Mouse (Mus musculus) liver, embryonic 12.5 days (tissue): ENCODE data around the gene Brd4. TPM values are rescaled to one million over a fixed set of nuclear protein-coding genes. Genes with fewer than 3 reads are reported as not detected.

Source experiments
- ATAC-seq: fragments of 200-750 bp; cut with Nextera tagmentation; 2 replicates; pipeline ENCODE4 v1.8.0; 2017; ENCODE audit warnings: moderate number of reproducible peaks, mild to moderate bottlenecking, moderate library complexity
- H3K27ac ChIP-seq: fragments of 300-500 bp; sonication (generic); 2 replicates; pipeline ENCODE4 v1.5.1; 2016; ENCODE audit warnings: mild to moderate bottlenecking
- H3K27me3 ChIP-seq: fragments of 300-500 bp; sonication (generic); replicated peaks from 2 replicates; pipeline ENCODE4 v1.6.1; 2016; ENCODE audit warnings: mild to moderate bottlenecking, moderate library complexity
- H3K36me3 ChIP-seq: fragments of 300-500 bp; sonication (generic); 2 replicates; pipeline ENCODE4 v1.6.1; 2016; ENCODE audit warnings: mild to moderate bottlenecking, moderate library complexity
- H3K4me1 ChIP-seq: fragments of 300-500 bp; sonication (generic); 2 replicates; pipeline ENCODE4 v1.6.1; 2016
- H3K4me2 ChIP-seq: fragments of 300-500 bp; sonication (generic); 2 replicates; pipeline ENCODE4 v1.6.1; 2016; ENCODE audit warnings: mild to moderate bottlenecking, moderate library complexity
- H3K4me3 ChIP-seq: fragments of 300-500 bp; sonication (generic); 2 replicates; pipeline ENCODE4 v1.5.1; 2016; ENCODE audit warnings: mild to moderate bottlenecking, moderate library complexity
- H3K9ac ChIP-seq: fragments of 300-500 bp; sonication (generic); 2 replicates; pipeline ENCODE4 v1.6.1; 2016; ENCODE audit warnings: mild to moderate bottlenecking, moderate library complexity
- H3K9me3 ChIP-seq: fragments of 300-500 bp; sonication (generic); replicated peaks from 2 replicates; pipeline ENCODE4 v1.6.1; 2016; ENCODE audit warnings: mild to moderate bottlenecking, moderate library complexity
- WGBS: fragments of 180-500 bp; shearing (Covaris S2); methylation state at CpG from one replicate; pipeline ENCODE4 v1.1.7; 2016; ENCODE audit not compliant: insufficient replicate concordance; 5-methylcytosine and 5-hydroxymethylcytosine counted together
- polyA plus RNA-seq: library from polyadenylated mRNA; unstranded; fragments of >200 nt; fragmentation: Nextera tagmentation; extraction: Ambion mirVana; gene quantifications from 2 replicates; pipeline ENCODE4 v1.2.1, GENCODE M21; 2016

The Brd4 gene
- polyA plus RNA-seq, 1 experiment from 2014 or later = 55.1 TPM

DNA sequence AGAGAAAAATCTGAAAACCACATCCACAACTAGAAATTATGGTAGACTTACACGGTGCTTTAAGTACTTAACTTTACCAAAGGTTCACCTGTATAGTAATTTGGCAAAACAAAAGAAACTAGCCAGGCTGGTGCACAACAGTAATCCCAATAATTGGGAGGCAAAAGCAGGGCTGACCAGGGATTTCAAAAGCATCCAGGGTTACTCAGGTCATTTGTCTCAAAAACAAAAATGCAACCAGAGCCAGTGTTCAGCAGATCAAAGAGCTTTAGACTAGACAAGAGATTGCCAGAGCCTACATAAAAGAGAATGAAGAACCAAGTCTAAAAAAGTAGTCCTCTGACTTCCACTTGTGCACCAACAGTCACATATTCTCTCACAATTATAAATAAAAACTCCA, 7.3 kb downstream of the Brd4 start:
- H3K9me3 ChIP-seq = no peaks in the 10 kb centered on the region
- no peak overlapping the region for H3K9ac ChIP-seq
- ATAC-seq = no peak
- WGBS = 83% methylated on average over 1 of the region's 1 CpGs
- H3K27ac ChIP-seq = no peak overlapping the region
- H3K4me3 ChIP-seq = no peak overlapping the region
- peaks cover 53% of the 10 kb centered on the region for H3K4me1 ChIP-seq
- no peak overlapping the region for H3K4me2 ChIP-seq
- H3K27me3 ChIP-seq = no peaks in the 10 kb centered on the region
- H3K36me3 ChIP-seq = peaks cover 9% of the 10 kb centered on the region; the same call in 1 of the 2 replicates

DNA sequence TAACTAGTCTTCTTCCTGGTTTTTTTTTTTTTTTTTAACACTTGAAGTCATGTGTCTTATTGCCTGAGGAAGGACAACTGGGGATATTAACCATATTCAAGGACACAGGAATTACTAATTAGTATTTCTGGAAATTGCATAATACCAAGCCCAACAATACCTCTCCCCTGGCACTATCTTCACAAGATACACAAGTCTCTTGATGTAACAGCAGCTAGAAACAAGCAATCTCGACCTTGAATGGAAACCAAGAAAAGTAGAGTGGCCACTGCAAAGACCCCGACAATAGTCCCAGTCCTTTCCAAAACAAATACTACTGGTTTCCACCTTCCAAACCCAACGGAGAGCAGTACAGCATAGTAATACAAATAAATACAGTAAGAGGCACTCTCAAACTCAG, 9.0 kb downstream of the Brd4 start:
- ATAC-seq = no peak
- peaks cover 8% of the 10 kb centered on the region; the same call in 1 of the 2 replicates for H3K36me3 ChIP-seq
- 81% methylated on average over 3 of the region's 3 CpGs for WGBS
- no peaks in the 10 kb centered on the region for H3K27me3 ChIP-seq
- peaks cover 48% of the 10 kb centered on the region for H3K4me1 ChIP-seq
- no peaks in the 10 kb centered on the region for H3K9me3 ChIP-seq
- no peak overlapping the region for H3K27ac ChIP-seq
- no peak overlapping the region for H3K4me3 ChIP-seq
- no peak overlapping the region for H3K4me2 ChIP-seq
- no peak overlapping the region for H3K9ac ChIP-seq

DNA sequence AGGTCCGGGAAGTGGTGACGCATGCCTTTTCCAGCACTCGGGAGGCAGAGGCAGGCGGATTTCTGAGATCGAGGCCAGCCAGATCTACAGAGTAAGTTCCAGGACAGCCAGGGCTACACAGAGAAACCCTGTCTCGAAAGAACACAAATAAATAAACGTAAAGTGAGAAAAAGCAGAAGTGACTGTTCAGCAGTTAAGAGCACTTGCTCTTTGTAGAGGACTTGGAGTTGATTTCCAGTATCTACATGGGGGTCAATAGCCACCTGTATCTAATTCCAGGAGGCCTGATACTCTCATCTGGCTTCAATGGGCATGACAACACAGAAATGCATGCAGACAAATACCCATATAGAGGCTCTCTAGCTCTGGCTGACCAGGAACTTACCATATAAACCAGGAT, 15.4 kb downstream of the Brd4 start:
- H3K4me3 ChIP-seq = no peak overlapping the region
- H3K9ac ChIP-seq = no peak overlapping the region
- 75% methylated on average over 7 of the region's 7 CpGs for WGBS
- peaks cover 46% of the 10 kb centered on the region for H3K4me1 ChIP-seq
- no peaks in the 10 kb centered on the region for H3K27me3 ChIP-seq
- H3K36me3 ChIP-seq = peaks cover 18% of the 10 kb centered on the region; the same call in 1 of the 2 replicates
- no peaks in the 10 kb centered on the region for H3K9me3 ChIP-seq
- no peak overlapping the region for H3K27ac ChIP-seq
- H3K4me2 ChIP-seq = no peak overlapping the region
- ATAC-seq = no peak

DNA sequence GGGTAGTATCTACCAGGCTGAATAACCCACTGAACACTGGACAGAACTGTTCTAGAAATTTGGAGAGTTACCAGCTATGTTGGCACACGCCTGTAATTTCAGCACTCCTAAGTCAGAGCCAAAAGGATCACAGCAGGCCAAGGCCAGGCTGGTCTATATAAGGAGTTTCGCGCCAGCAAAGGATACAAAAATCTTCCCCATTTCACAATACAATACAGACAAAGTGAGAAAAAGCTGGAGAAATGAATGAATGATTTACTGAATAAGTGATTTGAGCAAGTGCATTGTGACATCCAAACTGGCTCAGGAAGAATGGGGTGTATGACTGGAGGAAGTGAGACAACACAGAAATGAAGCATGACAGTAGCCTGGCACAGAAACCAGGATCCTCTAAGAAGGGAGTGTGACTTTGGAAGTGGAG, 16.0 kb downstream of the Brd4 start:
- no peaks in the 10 kb centered on the region for H3K9me3 ChIP-seq
- no peak overlapping the region for H3K4me3 ChIP-seq
- WGBS = 96% methylated on average over 3 of the region's 3 CpGs
- H3K27ac ChIP-seq = no peak overlapping the region
- peaks cover 46% of the 10 kb centered on the region for H3K4me1 ChIP-seq
- H3K27me3 ChIP-seq = no peaks in the 10 kb centered on the region
- peaks cover 18% of the 10 kb centered on the region; the same call in 1 of the 2 replicates for H3K36me3 ChIP-seq
- H3K9ac ChIP-seq = no peak overlapping the region
- H3K4me2 ChIP-seq = no peak overlapping the region
- ATAC-seq = no peak

DNA sequence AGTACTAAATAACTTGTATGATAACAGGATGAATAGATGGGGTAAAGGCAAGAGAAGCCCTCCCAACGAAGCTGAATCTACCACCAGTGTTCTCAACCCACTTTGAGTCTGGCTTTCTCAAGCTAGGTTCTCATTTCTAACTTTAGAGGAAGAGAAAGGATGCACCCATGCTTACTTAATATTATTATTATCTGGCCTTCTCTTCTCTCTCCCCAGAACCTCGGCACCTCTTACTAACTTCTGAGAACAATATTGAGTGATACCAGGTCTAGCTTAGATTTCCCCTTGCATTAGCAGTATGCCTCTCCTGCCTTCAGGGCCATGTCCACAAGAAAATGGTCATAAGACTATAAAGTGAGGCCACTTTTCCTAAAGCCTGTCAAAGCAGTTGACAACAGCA, 16.4 kb downstream of the Brd4 start:
- ATAC-seq = no peak
- H3K4me3 ChIP-seq = no peak overlapping the region
- 58% methylated on average over 2 of the region's 2 CpGs for WGBS
- H3K27ac ChIP-seq = no peak overlapping the region
- H3K36me3 ChIP-seq = peaks cover 17% of the 10 kb centered on the region; the same call in 1 of the 2 replicates
- H3K9ac ChIP-seq = no peak overlapping the region; the same call in 1 of the 2 replicates
- no peak overlapping the region for H3K4me2 ChIP-seq
- no peaks in the 10 kb centered on the region for H3K27me3 ChIP-seq
- no peaks in the 10 kb centered on the region for H3K9me3 ChIP-seq
- H3K4me1 ChIP-seq = peaks cover 47% of the 10 kb centered on the region

DNA sequence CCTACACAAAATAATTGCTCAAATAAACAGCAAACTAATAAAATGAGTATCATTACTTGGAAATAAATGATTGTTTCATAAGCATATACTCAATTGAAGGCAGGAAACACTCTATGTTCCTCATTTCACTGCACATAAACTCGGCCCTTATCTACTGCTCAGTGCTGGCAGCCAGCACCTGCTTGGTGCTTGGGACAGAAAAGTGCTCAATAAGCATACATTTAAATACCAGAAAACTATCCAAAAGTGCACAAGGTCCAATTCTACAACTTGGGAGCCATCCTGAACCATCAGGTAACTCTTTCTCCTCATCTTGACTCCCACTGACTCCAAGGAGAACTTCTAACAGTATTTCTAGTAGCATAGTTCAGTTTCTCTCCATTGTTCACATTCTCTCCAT, 16.9 kb downstream of the Brd4 start:
- WGBS = 21% methylated on average over 1 of the region's 1 CpGs
- peaks cover 12% of the 10 kb centered on the region; the same call in 1 of the 2 replicates for H3K36me3 ChIP-seq
- H3K4me2 ChIP-seq = no peak overlapping the region
- no peaks in the 10 kb centered on the region for H3K27me3 ChIP-seq
- peaks cover 48% of the 10 kb centered on the region for H3K4me1 ChIP-seq
- H3K9me3 ChIP-seq = no peaks in the 10 kb centered on the region
- no peak for ATAC-seq
- H3K27ac ChIP-seq = no peak overlapping the region
- H3K4me3 ChIP-seq = no peak overlapping the region
- H3K9ac ChIP-seq = no peak overlapping the region; the same call in 1 of the 2 replicates

DNA sequence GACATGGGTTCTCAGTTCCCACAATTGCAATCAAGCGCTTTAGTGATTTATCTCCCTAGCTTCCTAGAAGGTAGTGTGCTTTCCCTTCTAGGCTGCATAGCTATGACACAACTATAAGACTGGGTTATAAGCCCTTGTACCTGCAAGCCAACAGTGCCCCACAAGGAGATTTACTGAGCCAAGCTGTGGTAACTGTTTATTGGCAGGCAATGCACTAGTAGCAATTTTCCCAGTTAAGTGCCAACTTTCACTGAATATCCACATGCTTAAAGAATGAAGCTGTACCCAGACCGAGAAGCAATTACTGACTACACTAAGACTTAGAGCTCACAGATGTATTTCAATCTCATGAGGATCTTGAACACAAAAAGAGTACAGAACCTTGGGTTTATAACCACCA, 20.9 kb downstream of the Brd4 start:
- Histone ChIP-seq H3K4me3 (no peak overlapping the region), H3K9me3 (no peaks in the 10 kb centered on the region), H3K4me1 (peaks cover 40% of the 10 kb centered on the region), H3K4me2 (no peak overlapping the region), H3K27me3 (no peaks in the 10 kb centered on the region), H3K9ac (no peak overlapping the region), H3K27ac (no peak overlapping the region), H3K36me3 (0 out of 2 replicates have a peak, but pooled peaks cover 8% of the 10 kb centered on the region)
- no peak for ATAC-seq
- WGBS = 90% methylated on average over 2 of the region's 2 CpGs

DNA sequence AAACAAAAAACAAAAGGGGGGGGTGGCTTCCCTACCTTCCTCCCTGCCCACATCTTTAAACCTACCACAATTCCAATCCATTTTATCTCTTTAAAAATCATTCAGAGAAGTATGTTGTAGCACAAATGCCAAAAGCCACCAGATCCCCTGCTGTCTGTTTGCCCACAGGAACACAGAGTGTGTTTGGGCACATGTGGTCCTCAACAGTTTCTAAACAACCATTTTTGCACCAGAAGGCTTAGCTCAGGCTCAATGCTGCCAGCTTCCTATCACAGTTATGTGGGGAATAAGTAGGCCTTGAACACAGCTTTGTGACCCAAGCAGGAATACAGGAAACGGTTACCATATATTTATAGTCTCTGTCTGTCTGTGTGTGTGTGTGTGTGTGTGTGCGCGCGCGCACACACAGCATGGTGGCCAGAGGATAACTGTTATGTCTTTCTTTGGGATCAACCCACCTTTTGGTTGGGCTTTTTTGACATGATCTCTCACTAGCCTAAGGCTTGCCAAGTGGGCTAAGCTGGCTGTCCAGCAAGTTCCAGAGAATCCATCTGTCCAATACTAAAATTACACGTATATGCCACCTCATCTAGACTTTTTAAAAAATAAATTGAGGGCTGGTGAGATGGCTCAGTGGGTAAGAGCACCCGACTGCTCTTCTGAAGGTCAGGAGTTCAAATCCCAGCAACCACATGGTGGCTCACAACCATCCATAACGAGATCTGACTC, 21.5 kb downstream of the Brd4 start:
- H3K4me3 ChIP-seq = no peak overlapping the region
- H3K4me2 ChIP-seq = no peak overlapping the region
- peaks cover 41% of the 10 kb centered on the region for H3K4me1 ChIP-seq
- 0 out of 2 replicates have a peak, but pooled peaks cover 8% of the 10 kb centered on the region for H3K36me3 ChIP-seq
- no peaks in the 10 kb centered on the region for H3K27me3 ChIP-seq
- H3K27ac ChIP-seq = no peak overlapping the region
- WGBS = 88% methylated on average over 8 of the region's 8 CpGs
- H3K9me3 ChIP-seq = no peaks in the 10 kb centered on the region
- no peak overlapping the region for H3K9ac ChIP-seq
- no peak for ATAC-seq

DNA sequence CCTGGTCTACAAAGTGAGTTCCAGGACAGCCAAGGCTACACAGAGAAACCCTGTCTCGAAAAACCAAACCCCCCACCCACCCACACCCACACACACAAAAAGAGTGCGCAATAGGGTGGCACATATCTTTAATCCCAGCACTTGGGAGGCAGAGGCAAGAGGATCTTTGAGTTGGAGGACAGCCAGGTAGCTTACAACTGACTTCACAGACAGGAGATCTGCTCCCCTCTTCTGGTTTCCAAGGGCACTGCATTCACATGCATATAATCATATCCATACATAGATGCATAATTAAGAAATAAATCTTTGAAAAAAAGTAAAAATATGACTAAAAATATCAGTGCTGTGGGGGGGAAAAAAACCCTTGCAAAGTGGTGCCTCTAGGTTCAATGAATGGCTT, 25.7 kb downstream of the Brd4 start:
- Histone ChIP-seq H3K4me2 (peak overlapping the region; percentile 55), H3K4me1 (peaks cover 56% of the 10 kb centered on the region), H3K4me3 (no peak overlapping the region), H3K36me3 (0 out of 2 replicates have a peak, but pooled peaks cover 3% of the 10 kb centered on the region), H3K27ac (no peak overlapping the region), H3K27me3 (no peaks in the 10 kb centered on the region), H3K9ac (0 out of 2 replicates have a peak overlapping the region, but pooled peaks have one; percentile 54), H3K9me3 (no peaks in the 10 kb centered on the region)
- no peak for ATAC-seq
- WGBS = 65% methylated on average over 2 of the region's 2 CpGs

DNA sequence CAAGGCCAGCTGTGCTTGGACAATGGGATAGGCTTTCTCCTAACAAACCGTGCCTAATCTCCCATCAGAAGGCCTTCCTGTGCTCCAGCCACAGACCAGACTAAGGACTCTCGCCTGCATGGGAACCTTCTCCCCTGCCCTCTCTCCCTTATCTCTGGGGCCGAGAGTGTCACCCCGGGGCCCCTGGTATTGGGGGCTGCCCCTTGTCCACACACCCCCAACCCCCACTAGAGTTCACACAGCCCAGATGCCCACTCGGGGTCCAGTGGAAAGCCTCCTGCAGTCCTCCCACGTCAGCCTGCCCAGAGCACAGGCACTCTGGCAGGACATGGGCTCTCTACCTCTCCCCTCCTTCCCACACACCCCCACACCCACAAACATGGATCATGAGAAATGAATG, 26.6 kb downstream of the Brd4 start:
- Histone ChIP-seq H3K36me3 (peaks cover 5% of the 10 kb centered on the region; the same call in 1 of the 2 replicates), H3K9ac (peak overlapping the region; percentile 54), H3K27me3 (no peaks in the 10 kb centered on the region), H3K27ac (peak overlapping the region; percentile 52), H3K4me2 (peak overlapping the region; percentile 55), H3K4me3 (peak overlapping the region; percentile 2), H3K4me1 (peaks cover 63% of the 10 kb centered on the region), H3K9me3 (no peaks in the 10 kb centered on the region)
- ATAC-seq = peak; percentile 53; the same call in 1 of the 2 replicates
- WGBS = 13% methylated on average over 6 of the region's 6 CpGs

DNA sequence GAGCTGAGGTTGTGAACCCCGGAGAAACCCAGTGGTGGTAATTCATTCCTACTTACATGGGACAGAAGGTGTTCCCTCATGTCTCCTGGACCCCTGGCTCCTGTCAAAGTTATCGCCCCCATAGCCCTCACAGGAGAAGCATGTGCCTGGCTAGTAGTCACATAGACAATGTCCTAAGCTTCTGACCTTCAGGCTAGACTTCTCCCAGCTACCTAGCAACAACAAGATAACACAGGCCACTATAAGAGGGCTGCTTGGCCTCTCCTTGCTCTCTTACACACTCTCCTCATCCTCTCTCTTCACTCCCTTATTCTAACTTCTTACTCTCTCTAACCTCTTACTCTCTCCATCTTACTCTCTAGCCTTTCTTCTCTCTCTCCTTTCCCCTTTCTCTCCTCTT, 27.1 kb downstream of the Brd4 start:
- Histone ChIP-seq H3K27ac (peak overlapping the region; percentile 52), H3K36me3 (peaks cover 9% of the 10 kb centered on the region; the same call in 1 of the 2 replicates), H3K27me3 (no peaks in the 10 kb centered on the region), H3K4me3 (no peak overlapping the region), H3K9ac (peak overlapping the region; percentile 54), H3K9me3 (no peaks in the 10 kb centered on the region), H3K4me2 (peak overlapping the region; percentile 55), H3K4me1 (peaks cover 59% of the 10 kb centered on the region)
- 47% methylated on average over 2 of the region's 2 CpGs for WGBS
- ATAC-seq = peak; percentile 31; the same call in 1 of the 2 replicates

DNA sequence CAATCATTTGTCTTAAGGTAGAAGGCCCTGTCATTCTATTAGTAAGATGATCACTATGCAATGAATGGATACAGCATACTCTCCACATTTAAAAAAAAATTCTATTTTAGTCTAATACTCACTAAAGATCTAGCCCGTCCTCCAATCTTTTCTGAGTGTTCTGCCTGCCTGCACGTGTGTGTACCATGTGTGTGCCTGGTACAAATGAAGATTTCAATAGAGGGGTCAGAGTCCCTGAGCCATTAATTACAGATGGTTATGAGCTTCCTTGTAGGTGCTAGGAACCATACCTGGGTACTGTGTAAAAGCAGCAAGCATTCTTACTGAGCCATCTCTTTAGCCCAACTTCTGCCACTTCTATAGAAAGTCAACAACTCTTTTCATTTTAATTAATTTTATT, 27.6 kb downstream of the Brd4 start:
- H3K4me1 ChIP-seq = peaks cover 58% of the 10 kb centered on the region
- H3K9me3 ChIP-seq = no peaks in the 10 kb centered on the region
- H3K36me3 ChIP-seq = peaks cover 9% of the 10 kb centered on the region; the same call in 1 of the 2 replicates
- H3K4me3 ChIP-seq = no peak overlapping the region
- WGBS = 70% methylated on average over 2 of the region's 2 CpGs
- ATAC-seq = no peak
- no peaks in the 10 kb centered on the region for H3K27me3 ChIP-seq
- no peak overlapping the region for H3K4me2 ChIP-seq
- H3K9ac ChIP-seq = no peak overlapping the region
- no peak overlapping the region for H3K27ac ChIP-seq
